Mouse (Mus musculus) cortical plate, adult 2 months (tissue): Measurements from ENCODE around the gene Thap11. TPM values are rescaled to one million over a fixed set of nuclear protein-coding genes. Genes with fewer than 3 reads are reported as not detected.

Source experiments
- H3K27ac ChIP-seq: fragments of 200-500 bp; 2 replicates; pipeline ENCODE4 v1.5.1; 2012; ENCODE audit warnings: low read length, control low read depth, inconsistent platforms; ENCODE audit not compliant: insufficient read depth
- H3K4me1 ChIP-seq: fragments of 200-500 bp; 2 replicates; pipeline ENCODE4 v1.6.1; 2011; ENCODE audit warnings: low read length; ENCODE audit not compliant: control insufficient read depth, insufficient read depth
- H3K4me3 ChIP-seq: fragments of 200-500 bp; 2 replicates; pipeline ENCODE4 v1.5.1; 2011; ENCODE audit warnings: mild to moderate bottlenecking, low read length, control low read depth; ENCODE audit not compliant: insufficient read depth
- CTCF ChIP-seq: fragments of 200-500 bp; IDR thresholded peaks from 2 replicates; pipeline ENCODE4 v1.5.1; 2011; ENCODE audit warnings: mild to moderate bottlenecking, control low read depth, low read length; ENCODE audit not compliant: insufficient read depth; ENCODE audit errors: extremely low read depth
- POLR2A ChIP-seq: fragments of 200-500 bp; IDR thresholded peaks from 2 replicates; pipeline ENCODE4 v1.6.1; 2011; ENCODE audit warnings: mild to moderate bottlenecking, low read length, control low read depth; ENCODE audit not compliant: insufficient read depth; ENCODE audit errors: extremely low read depth
- polyA plus RNA-seq: library from polyadenylated mRNA; depleted of rRNA; stranded (reverse); fragments of >200 nt; gene quantifications from 2 replicates; pipeline ENCODE4 v1.2.3, GENCODE M21; 2012; rRNA removed

The Thap11 gene
- polyA plus RNA-seq = 48.0 and 49.7 TPM in 2 replicates

DNA sequence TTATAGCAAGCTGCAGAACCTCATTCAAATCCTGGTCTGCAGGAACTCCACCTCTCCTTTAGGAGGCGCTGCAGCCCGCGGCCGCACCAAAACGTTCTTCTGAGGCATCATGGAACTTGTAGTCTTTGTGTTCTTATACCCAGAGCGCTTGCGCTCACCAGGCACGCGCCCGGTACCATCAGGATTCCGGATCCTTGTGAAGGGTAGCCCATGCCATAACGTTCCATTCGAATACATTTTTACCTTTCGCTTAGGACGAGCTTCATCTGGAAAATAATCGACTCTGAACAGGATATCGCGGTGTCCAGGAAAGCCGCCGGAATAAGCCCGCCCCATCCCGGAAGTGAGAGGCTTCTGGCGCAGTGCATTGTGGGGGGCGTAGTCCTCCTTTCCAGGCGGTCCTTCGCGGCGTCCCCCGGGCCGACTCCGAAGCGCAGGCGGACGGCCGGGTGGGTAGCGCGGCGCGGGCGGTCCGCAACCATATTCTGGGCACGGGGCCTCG lies at the start of gene Thap11:
TSS of gene Thap11 (plus strand) at position 418 of the 502 bp plus-strand sequence.
- H3K4me1 ChIP-seq = peaks cover 4% of the 10 kb centered on the region; the same call in 1 of the 2 replicates

GRCm38 (mm10) chr8:105805346-105805745 lies 49.6 kb upstream of the Thap11 start:
- Histone ChIP-seq H3K4me3 (no peak overlapping the region), H3K4me1 (peaks cover 5% of the 10 kb centered on the region; the same call in 1 of the 2 replicates), H3K27ac (no peak overlapping the region)
- no peak for TF ChIP-seq POLR2A
- no peak for TF ChIP-seq CTCF

More for the DNA sequence above, at the start of gene Thap11:
- Histone ChIP-seq H3K27ac (peak within 1 kb of the TSS; percentile 82), H3K4me3 (peak within 1 kb of the TSS; percentile 62)
- TF ChIP-seq POLR2A = no peak
- peak; percentile 81 for TF ChIP-seq CTCF

DNA sequence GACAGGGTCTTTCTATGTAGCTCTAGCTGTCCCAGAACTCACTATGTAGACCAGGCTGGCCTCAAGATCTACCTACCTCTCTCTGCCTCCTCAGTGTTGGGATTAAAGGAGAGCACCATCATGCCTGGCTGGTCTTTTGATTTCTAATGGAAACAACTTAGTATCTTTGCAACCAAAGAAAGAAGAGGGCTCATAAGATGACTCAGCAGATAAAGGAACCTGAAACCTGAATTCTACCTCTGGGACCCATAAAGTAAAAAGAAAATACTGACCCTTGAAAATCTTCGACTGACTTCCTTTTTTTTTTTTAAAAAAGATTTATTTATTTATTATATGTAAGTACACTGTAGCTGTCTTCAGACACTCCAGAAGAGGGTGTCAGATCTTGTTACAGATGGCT lies 49.0 kb upstream of the Thap11 start:
- H3K27ac ChIP-seq = no peak overlapping the region
- no peak for TF ChIP-seq CTCF
- H3K4me1 ChIP-seq = peaks cover 5% of the 10 kb centered on the region
- no peak overlapping the region for H3K4me3 ChIP-seq

DNA sequence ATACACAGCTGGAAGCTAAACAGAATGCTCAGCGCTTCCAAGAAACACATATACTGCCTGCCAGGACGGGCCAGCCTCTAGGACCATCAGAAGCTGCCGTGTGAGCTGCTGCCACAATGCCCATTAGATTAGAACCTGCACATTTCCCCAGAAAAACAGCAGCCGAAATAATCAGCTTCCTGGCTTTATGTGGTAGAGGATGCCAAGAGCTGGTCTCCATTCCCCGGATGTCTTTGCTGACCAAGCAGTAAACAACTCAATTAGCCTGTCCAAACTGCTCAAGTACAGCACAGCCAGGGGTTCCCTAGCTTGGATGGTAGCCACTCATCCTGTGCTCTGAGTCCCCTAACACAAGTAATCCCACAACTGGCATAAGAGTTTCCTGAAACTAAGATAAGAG lies 47.2 kb upstream of the Thap11 start:
- Histone ChIP-seq H3K4me1 (peaks cover 17% of the 10 kb centered on the region), H3K4me3 (no peak overlapping the region), H3K27ac (no peak overlapping the region)
- TF ChIP-seq CTCF (no peak), POLR2A (no peak)

DNA sequence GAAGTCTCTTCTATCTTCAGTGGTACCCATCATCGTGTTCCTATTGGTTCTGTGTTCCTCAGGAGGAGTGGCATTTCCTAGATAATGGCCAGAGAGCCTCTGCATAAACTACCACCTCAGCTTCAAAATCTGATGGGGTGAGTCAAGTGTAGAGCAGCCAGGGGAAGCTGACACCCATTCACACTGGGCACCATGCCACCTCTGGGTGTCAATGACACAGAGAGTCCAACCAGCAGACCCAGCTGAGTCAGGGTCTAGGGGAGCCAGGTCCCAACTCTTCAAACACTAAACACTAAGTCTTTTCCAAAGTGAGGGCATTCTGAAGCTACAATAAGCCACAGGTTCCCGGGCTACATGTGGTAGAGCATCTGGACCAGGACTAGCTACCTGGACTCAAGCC lies 46.5 kb upstream of the Thap11 start:
- no peak for TF ChIP-seq CTCF
- Histone ChIP-seq H3K4me1 (peaks cover 17% of the 10 kb centered on the region), H3K27ac (no peak overlapping the region), H3K4me3 (no peak overlapping the region)

DNA sequence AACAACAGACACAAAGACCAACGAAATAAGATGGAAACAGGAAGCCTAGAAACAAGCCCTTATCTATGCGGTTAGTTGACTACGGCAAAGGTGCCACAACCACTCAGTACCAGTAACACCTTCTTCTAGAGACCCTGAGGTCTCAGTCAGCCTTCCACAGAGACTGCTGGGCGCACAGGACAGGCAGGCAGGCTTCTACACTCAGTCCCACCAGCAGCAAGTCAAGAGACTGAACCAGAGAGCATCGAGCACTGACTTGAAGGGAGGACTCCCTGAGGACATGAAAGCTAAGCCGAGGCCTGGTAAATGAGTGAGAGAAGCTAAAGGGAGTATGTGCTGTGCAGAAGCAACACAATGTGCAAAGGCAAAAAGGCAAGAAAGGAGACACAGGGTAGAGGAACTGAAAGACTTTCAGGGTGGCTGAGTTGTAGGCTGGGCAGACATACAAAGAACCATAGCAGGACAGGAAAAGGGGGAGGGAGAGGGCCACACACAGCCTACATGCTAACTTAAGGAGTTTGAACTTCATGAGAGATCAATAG lies 44.6 kb upstream of the Thap11 start:
- no peak overlapping the region for H3K27ac ChIP-seq
- no peak overlapping the region for H3K4me3 ChIP-seq
- no peak for TF ChIP-seq POLR2A
- TF ChIP-seq CTCF = no peak
- peaks cover 17% of the 10 kb centered on the region for H3K4me1 ChIP-seq

DNA sequence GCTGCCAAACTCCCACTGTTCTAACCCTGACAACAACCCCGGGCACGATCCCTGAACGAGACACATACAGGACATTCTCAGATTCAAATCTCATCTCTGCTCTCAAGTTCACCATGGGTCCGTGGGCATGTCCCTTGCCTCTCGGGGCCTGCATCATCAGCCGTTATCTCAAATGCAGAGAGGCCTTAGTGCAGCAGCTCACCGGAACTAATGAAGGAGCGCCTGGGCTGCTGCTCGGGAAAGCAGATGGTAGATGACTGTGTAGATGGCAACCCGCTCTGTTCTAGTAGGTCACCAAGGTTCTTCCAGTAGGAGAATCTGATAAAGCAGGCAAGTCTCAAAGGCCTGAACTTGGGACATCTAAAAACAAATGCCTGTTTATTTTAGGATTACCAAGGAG lies 43.9 kb upstream of the Thap11 start:
- H3K27ac ChIP-seq = no peak overlapping the region
- H3K4me1 ChIP-seq = peaks cover 17% of the 10 kb centered on the region
- no peak for TF ChIP-seq POLR2A
- no peak for TF ChIP-seq CTCF
- no peak overlapping the region for H3K4me3 ChIP-seq

- no peak overlapping the region for H3K27ac ChIP-seq
- peaks cover 17% of the 10 kb centered on the region for H3K4me1 ChIP-seq
- no peak overlapping the region for H3K4me3 ChIP-seq
- TF ChIP-seq CTCF (no peak), POLR2A (no peak)
Observed at GRCm38 (mm10) chr8:105811543-105811942, 43.4 kb upstream of the Thap11 start.

- TF ChIP-seq CTCF = no peak
- no peak for TF ChIP-seq POLR2A
- H3K4me3 ChIP-seq = no peak overlapping the region
- H3K4me1 ChIP-seq = peaks cover 16% of the 10 kb centered on the region
- H3K27ac ChIP-seq = no peak overlapping the region
Observed at GRCm38 (mm10) chr8:105812511-105812910, 42.4 kb upstream of the Thap11 start.

DNA sequence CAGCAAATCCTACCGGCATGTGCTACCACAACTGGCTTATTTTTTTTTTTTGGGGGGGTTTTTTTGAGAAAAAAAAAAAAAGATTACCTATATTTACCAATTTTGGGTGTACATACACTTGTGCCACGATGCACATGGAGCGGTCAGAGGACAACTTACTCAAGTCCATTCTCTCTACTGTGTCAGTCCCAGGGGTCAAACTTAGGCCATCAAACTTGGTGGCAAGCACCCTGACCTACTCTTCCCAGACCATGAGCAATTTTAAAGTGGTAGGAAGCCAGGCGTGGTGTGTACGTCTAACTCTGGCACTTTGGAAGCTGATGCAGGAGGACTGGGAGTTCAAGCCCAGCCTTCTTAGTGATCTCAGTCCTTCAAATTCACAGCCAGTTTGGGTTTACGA lies 41.7 kb upstream of the Thap11 start:
- TF ChIP-seq CTCF = no peak
- no peak for TF ChIP-seq POLR2A
- Histone ChIP-seq H3K4me3 (no peak overlapping the region), H3K4me1 (peaks cover 13% of the 10 kb centered on the region), H3K27ac (no peak overlapping the region)

DNA sequence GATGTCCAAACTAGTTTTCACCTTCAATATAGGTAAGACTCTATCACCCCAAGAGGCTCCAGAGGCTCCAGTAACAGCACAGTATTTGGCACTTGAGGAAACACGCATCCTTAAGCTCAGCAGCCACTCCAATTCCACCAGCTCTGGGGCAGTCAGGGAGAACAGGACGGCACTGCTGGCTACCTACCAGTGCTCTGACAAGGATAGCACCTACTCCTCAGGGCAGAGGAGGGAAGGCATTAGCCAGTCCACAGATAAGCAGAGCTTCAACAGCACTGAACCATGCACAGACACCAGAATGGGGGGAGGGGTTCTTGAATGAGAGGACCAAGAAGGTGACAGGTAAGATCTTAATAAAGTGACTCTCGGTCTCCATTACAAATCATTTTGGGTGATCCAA lies 35.3 kb upstream of the Thap11 start:
- peaks cover 3% of the 10 kb centered on the region; the same call in 1 of the 2 replicates for H3K4me1 ChIP-seq

More for the DNA sequence above, 35.3 kb upstream of the Thap11 start:
- TF ChIP-seq CTCF (no peak), POLR2A (no peak)
- Histone ChIP-seq H3K27ac (no peak overlapping the region), H3K4me3 (no peak overlapping the region)
